Mouse (Mus musculus) inflammation-experienced regulatory T-cells, adult 6 months (primary cell): ENCODE results near the gene Ppp1r21. TPM values are rescaled to one million over a fixed set of nuclear protein-coding genes. Genes with fewer than 3 reads are reported as not detected.

Experiments
- ATAC-seq: one replicate; pipeline ENCODE4 v1.8.0; 2017
- polyA plus RNA-seq, 3 experiments: library from polyadenylated mRNA; unstranded; fragments of 100-300 nt; shearing (Covaris generic); gene quantifications; one replicate each; pipeline ENCODE4 v1.2.1; 2017

Gene Ppp1r21
- polyA plus RNA-seq, 3 experiments from 2014 or later: 16.8 to 31.9 (median 28.2) TPM

GRCm38 (mm10) chr17:88614733-88615132 is 84.8 kb downstream of the Ppp1r21 start:
- no peak for ATAC-seq

GRCm38 (mm10) chr17:88615492-88616155 is 85.7 kb downstream of the Ppp1r21 start:
- no peak for ATAC-seq

- no peak for ATAC-seq
Observed at GRCm38 (mm10) chr17:88620935-88621334, 91.0 kb downstream of the Ppp1r21 start.

- ATAC-seq: no peak
Observed at GRCm38 (mm10) chr17:88621374-88621773, 91.5 kb downstream of the Ppp1r21 start.

- no peak for ATAC-seq
Observed at GRCm38 (mm10) chr17:88622711-88623110, 92.8 kb downstream of the Ppp1r21 start.

GRCm38 (mm10) chr17:88624386-88624785 is 94.5 kb downstream of the Ppp1r21 start:
- no peak for ATAC-seq

- ATAC-seq: no peak
Observed at GRCm38 (mm10) chr17:88625350-88625749, 95.4 kb downstream of the Ppp1r21 start.

- ATAC-seq: no peak
Observed at GRCm38 (mm10) chr17:88625931-88626330, 96.0 kb downstream of the Ppp1r21 start.

GRCm38 (mm10) chr17:88626347-88626811 is 96.5 kb downstream of the Ppp1r21 start:
- no peak for ATAC-seq

- ATAC-seq: no peak
Observed at GRCm38 (mm10) chr17:88627150-88627549, 97.2 kb downstream of the Ppp1r21 start.

- ATAC-seq: no peak
Observed at GRCm38 (mm10) chr17:88628676-88629380, 98.9 kb downstream of the Ppp1r21 start.

- no peak for ATAC-seq
Observed at GRCm38 (mm10) chr17:88629381-88629759, 99.5 kb downstream of the Ppp1r21 start.

- ATAC-seq: no peak
Observed at GRCm38 (mm10) chr17:88629931-88630553, 100.1 kb downstream of the Ppp1r21 start.

GRCm38 (mm10) chr17:88630554-88630948 is 100.6 kb downstream of the Ppp1r21 start:
- ATAC-seq: no peak

GRCm38 (mm10) chr17:88632631-88633030 is 102.7 kb downstream of the Ppp1r21 start:
- no peak for ATAC-seq

- ATAC-seq: no peak
Observed at GRCm38 (mm10) chr17:88636076-88636475, 106.2 kb downstream of the Ppp1r21 start.

- ATAC-seq: no peak
Observed at GRCm38 (mm10) chr17:88636587-88636986, 106.7 kb downstream of the Ppp1r21 start.

Other genes starting within 250 kb of the Ppp1r21 start
- gene Foxn2, start 89.4 kb upstream of the Ppp1r21 start, polyA plus RNA-seq: 10 to 100 TPM; 36.0 to 43.5 (median 43.0) TPM
- gene Ston1, start 67.6 kb downstream of the Ppp1r21 start, polyA plus RNA-seq: 1 to 10 TPM; 1.1 to 2.5 (median 2.1) TPM
- under 1 TPM in 1 of 3 experiments, not detected in 2; 0.24 TPM for gene Gtf2a1l, start 138.5 kb downstream of the Ppp1r21 start, polyA plus RNA-seq